Mouse (Mus musculus): ENCODE data around the gene Garem2. TPM values are rescaled to one million over a fixed set of nuclear protein-coding genes. Genes with fewer than 3 reads are reported as not detected.

Garem2 gene
- polyA plus RNA-seq, 1 experiment from 2014 or later: 0.49 TPM

DNA sequence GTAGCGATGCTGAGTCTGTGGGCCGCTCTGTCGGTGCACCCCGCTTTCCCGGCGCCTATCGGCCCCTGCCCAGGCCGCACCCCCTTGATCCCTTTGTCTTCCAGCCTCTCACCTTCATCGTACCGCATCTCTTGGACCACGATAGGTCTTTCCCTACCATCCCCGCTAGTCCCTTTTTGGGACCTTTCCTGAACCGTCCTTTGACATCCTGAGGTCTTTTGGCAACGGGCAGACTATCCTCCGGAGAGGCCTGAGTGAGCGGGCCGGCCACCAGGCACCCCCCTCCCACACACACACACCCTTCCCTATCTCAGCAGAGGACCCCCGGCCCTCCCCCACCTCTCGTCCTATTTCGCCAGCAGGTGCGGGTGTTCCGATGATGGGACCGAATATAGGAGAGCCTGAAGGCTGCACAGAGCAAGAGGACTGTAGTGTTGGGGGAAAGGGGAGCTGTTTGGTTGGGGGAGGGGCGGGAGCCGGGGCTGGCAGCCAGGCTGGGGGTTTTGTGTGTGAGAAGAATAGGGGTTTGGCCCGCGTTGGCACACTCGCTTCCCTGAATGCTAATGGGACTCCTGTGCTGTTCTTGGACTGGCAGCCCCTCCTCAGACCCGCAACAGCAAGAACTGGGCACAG lies 823 bp downstream of the Garem2 start, which contains the start of gene 3110082J24Rik:
3110082J24Rik (minus strand) TSS at position 419 of the 633 bp plus-strand sequence.
- peak within 1 kb of the TSS; percentile 47 for H3K4me3 ChIP-seq (ENCODE audit: low read depth, low read length)
- no peak within 1 kb of the TSS for H3K27ac ChIP-seq (ENCODE audit: low read depth)
- ATAC-seq (ENCODE audit: insufficient read depth) (no peak), DNase-seq (no peak)
- peaks cover 44% of the 10 kb centered on the region for H3K27me3 ChIP-seq (ENCODE audit: insufficient read depth, low read length)
- no peaks in the 10 kb centered on the region; the same call in none of the 2 replicates for H3K4me1 ChIP-seq (ENCODE audit: insufficient read depth)
- WGBS: 2% methylated on average over 29 of the region's 29 CpGs
- H3K4me2 ChIP-seq: peak within 1 kb of the TSS; percentile 93
- no peaks in the 10 kb centered on the region for H3K36me3 ChIP-seq (ENCODE audit: insufficient read depth)
- peak within 1 kb of the TSS; percentile 42 for H3K9ac ChIP-seq
- H3K9me3 ChIP-seq (ENCODE audit: low read depth, low read length): no peaks in the 10 kb centered on the region
- no peak for TF ChIP-seq CTCF (IDR thresholded peaks at IDR 0.05; ENCODE audit: low read depth)

DNA sequence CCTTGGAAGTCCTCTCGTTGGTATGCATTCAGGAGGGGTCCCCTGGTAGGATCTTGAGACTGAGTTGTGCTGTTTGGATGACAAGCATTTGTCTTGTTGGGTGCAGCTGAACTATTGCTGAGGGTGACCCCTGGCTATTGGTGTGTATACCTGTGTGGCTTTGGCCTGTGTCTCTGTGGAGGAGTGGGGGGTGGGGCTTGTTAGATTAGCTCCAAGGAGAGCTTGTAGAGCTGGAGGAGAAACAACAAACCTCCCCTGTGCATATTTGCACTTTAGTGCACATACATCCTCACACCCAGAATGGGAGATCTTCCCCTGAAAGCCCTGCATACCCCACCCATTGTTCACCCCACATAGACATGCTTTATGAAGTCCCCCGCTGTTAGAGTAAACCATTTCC lies 1.8 kb downstream of the Garem2 start:
- H3K27me3 ChIP-seq (ENCODE audit: insufficient read depth, low read length): peaks cover 54% of the 10 kb centered on the region
- H3K27ac ChIP-seq (ENCODE audit: low read depth): no peak overlapping the region
- WGBS: 18% methylated on average over 2 of the region's 2 CpGs
- H3K9me3 ChIP-seq (ENCODE audit: low read depth, low read length): no peaks in the 10 kb centered on the region
- no peak for DNase-seq
- no peaks in the 10 kb centered on the region; the same call in none of the 2 replicates for H3K4me1 ChIP-seq (ENCODE audit: insufficient read depth)
- ATAC-seq (ENCODE audit: insufficient read depth): no peak
- no peak overlapping the region for H3K4me2 ChIP-seq
- TF ChIP-seq CTCF (IDR thresholded peaks at IDR 0.05; ENCODE audit: low read depth): no peak
- H3K9ac ChIP-seq: no peak overlapping the region
- no peak overlapping the region for H3K4me3 ChIP-seq (ENCODE audit: low read depth, low read length)
- no peaks in the 10 kb centered on the region for H3K36me3 ChIP-seq (ENCODE audit: insufficient read depth)

DNA sequence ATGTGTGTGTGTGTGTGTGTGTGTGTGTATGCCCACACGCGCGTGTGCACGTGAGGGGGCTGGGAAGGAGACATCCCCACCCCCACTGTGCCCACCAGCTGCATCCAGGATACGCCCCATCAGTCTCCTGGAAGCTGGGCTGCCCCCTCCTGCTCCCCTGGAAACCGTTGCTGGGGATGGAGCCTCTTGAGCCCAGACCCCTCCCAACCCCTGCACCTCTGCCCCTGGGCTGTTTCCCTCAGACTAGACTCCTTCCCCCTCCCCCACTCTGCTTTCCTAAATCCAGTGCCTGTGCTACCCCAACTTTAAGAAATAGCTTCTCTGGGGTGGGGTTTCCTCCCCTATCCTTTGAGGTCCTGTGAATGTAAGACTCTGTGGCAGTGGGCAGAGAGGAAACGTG lies 2.2 kb downstream of the Garem2 start:
- WGBS: 10% methylated on average over 7 of the region's 7 CpGs
- Histone ChIP-seq H3K9ac (no peak overlapping the region), H3K4me3 (ENCODE audit: low read depth, low read length) (no peak overlapping the region), H3K36me3 (ENCODE audit: insufficient read depth) (no peaks in the 10 kb centered on the region), H3K27me3 (ENCODE audit: insufficient read depth, low read length) (peaks cover 58% of the 10 kb centered on the region), H3K4me1 (ENCODE audit: insufficient read depth) (no peaks in the 10 kb centered on the region; the same call in none of the 2 replicates), H3K9me3 (ENCODE audit: low read depth, low read length) (no peaks in the 10 kb centered on the region), H3K27ac (ENCODE audit: low read depth) (no peak overlapping the region), H3K4me2 (no peak overlapping the region)
- DNase-seq (no peak), ATAC-seq (ENCODE audit: insufficient read depth) (no peak)
- no peak for TF ChIP-seq CTCF (IDR thresholded peaks at IDR 0.05; ENCODE audit: low read depth)

- no peak for TF ChIP-seq CTCF (IDR thresholded peaks at IDR 0.05; ENCODE audit: low read depth)
- 9% methylated on average over 5 of the region's 5 CpGs for WGBS
- H3K9me3 ChIP-seq (ENCODE audit: low read depth, low read length): no peaks in the 10 kb centered on the region
- peaks cover 62% of the 10 kb centered on the region for H3K27me3 ChIP-seq (ENCODE audit: insufficient read depth, low read length)
- ATAC-seq (ENCODE audit: insufficient read depth) (no peak), DNase-seq (no peak)
- H3K4me3 ChIP-seq (ENCODE audit: low read depth, low read length): no peak overlapping the region
- no peaks in the 10 kb centered on the region; the same call in none of the 2 replicates for H3K4me1 ChIP-seq (ENCODE audit: insufficient read depth)
- H3K36me3 ChIP-seq (ENCODE audit: insufficient read depth): no peaks in the 10 kb centered on the region
- no peak overlapping the region for H3K4me2 ChIP-seq
- no peak overlapping the region for H3K9ac ChIP-seq
- H3K27ac ChIP-seq (ENCODE audit: low read depth): no peak overlapping the region
These were observed 2.7 kb downstream of the Garem2 start for GRCm38 (mm10) chr5:30107611-30108041.

DNA sequence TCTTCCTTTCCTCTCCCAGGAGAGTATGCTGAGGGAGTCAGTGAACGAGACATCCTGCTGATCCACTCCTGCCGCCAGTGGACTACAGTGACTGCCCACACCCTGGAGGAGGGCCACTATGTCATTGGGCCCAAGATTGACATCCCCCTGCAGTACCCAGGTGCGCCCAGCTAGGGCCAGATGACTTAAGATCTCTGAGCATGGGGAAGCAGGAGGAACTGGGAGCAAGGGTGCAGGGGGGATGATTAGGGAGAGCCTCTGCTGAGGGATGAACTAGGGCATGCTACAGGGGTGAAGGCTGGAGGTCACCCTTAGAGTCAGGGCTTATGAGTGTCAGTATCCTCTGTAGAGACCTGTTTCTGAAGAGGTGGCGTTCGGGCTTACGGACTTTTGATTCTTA lies 3.3 kb downstream of the Garem2 start:
- Histone ChIP-seq H3K27me3 (ENCODE audit: insufficient read depth, low read length) (peaks cover 66% of the 10 kb centered on the region), H3K36me3 (ENCODE audit: insufficient read depth) (no peaks in the 10 kb centered on the region), H3K27ac (ENCODE audit: low read depth) (no peak overlapping the region), H3K4me1 (ENCODE audit: insufficient read depth) (no peaks in the 10 kb centered on the region; the same call in none of the 2 replicates), H3K9me3 (ENCODE audit: low read depth, low read length) (no peaks in the 10 kb centered on the region), H3K4me2 (no peak overlapping the region), H3K9ac (no peak overlapping the region), H3K4me3 (ENCODE audit: low read depth, low read length) (no peak overlapping the region)
- ATAC-seq (ENCODE audit: insufficient read depth) (no peak), DNase-seq (no peak)
- TF ChIP-seq CTCF (IDR thresholded peaks at IDR 0.05; ENCODE audit: low read depth): no peak
- WGBS: 81% methylated on average over 6 of the region's 6 CpGs

GRCm38 (mm10) chr5:30109899-30110298 lies 4.9 kb downstream of the Garem2 start:
- WGBS: 51% methylated on average over 2 of the region's 2 CpGs
- no peak for DNase-seq
- Histone ChIP-seq H3K27me3 (ENCODE audit: insufficient read depth, low read length) (peaks cover 68% of the 10 kb centered on the region), H3K27ac (ENCODE audit: low read depth) (no peak overlapping the region), H3K9ac (no peak overlapping the region), H3K4me1 (ENCODE audit: insufficient read depth) (no peaks in the 10 kb centered on the region; the same call in none of the 2 replicates), H3K9me3 (ENCODE audit: low read depth, low read length) (no peaks in the 10 kb centered on the region), H3K4me3 (ENCODE audit: low read depth, low read length) (no peak overlapping the region), H3K4me2 (no peak overlapping the region), H3K36me3 (ENCODE audit: insufficient read depth) (no peaks in the 10 kb centered on the region)
- TF ChIP-seq CTCF (IDR thresholded peaks at IDR 0.05; ENCODE audit: low read depth): no peak
- ATAC-seq (ENCODE audit: insufficient read depth): no peak

GRCm38 (mm10) chr5:30110371-30111060 lies 5.6 kb downstream of the Garem2 start:
- no peak overlapping the region for H3K27ac ChIP-seq (ENCODE audit: low read depth)
- WGBS: 8% methylated on average over 22 of the region's 22 CpGs
- H3K4me3 ChIP-seq (ENCODE audit: low read depth, low read length): peak overlapping the region; percentile 18; the same call in 1 of the 2 replicates
- no peak for DNase-seq
- TF ChIP-seq CTCF (IDR thresholded peaks at IDR 0.05; ENCODE audit: low read depth): no peak
- no peaks in the 10 kb centered on the region for H3K9me3 ChIP-seq (ENCODE audit: low read depth, low read length)
- H3K4me2 ChIP-seq: peak overlapping the region; percentile 56
- H3K4me1 ChIP-seq (ENCODE audit: insufficient read depth): no peaks in the 10 kb centered on the region; the same call in none of the 2 replicates
- ATAC-seq (ENCODE audit: insufficient read depth): no peak
- no peaks in the 10 kb centered on the region for H3K36me3 ChIP-seq (ENCODE audit: insufficient read depth)
- peaks cover 68% of the 10 kb centered on the region for H3K27me3 ChIP-seq (ENCODE audit: insufficient read depth, low read length)
- H3K9ac ChIP-seq: no peak overlapping the region

All from lung, embryonic 14.5 days (tissue).